Mouse (Mus musculus) embryonic facial prominence, embryonic 12.5 days (tissue): ENCODE measurements around the gene Enpp4. TPM values are rescaled to one million over a fixed set of nuclear protein-coding genes. Genes with fewer than 3 reads are reported as not detected.

Experiments
- ATAC-seq: fragments of 200-750 bp; cut with Nextera tagmentation; 2 replicates; pipeline ENCODE4 v1.8.0; 2017; ENCODE audit not compliant: insufficient number of reproducible peaks, insufficient read depth, low FRiP score, low TSS enrichment
- H3K27ac ChIP-seq: fragments of 300-500 bp; sonication (generic); 2 replicates; pipeline ENCODE4 v1.5.1; 2016; ENCODE audit warnings: mild to moderate bottlenecking
- H3K27me3 ChIP-seq: fragments of 300-500 bp; sonication (generic); 2 replicates; pipeline ENCODE4 v1.6.1; 2016; ENCODE audit warnings: mild to moderate bottlenecking, moderate library complexity
- H3K36me3 ChIP-seq: fragments of 300-500 bp; sonication (generic); 2 replicates; pipeline ENCODE4 v1.6.1; 2016; ENCODE audit warnings: mild to moderate bottlenecking
- H3K4me1 ChIP-seq: fragments of 300-500 bp; sonication (generic); 2 replicates; pipeline ENCODE4 v1.6.1; 2016
- H3K4me2 ChIP-seq: fragments of 300-500 bp; sonication (generic); replicated peaks from 2 replicates; pipeline ENCODE4 v1.6.1; 2016; ENCODE audit warnings: mild to moderate bottlenecking, moderate library complexity
- H3K4me3 ChIP-seq: fragments of 300-500 bp; sonication (generic); 2 replicates; pipeline ENCODE4 v1.5.1; 2016; ENCODE audit warnings: mild to moderate bottlenecking
- H3K9ac ChIP-seq: fragments of 300-500 bp; sonication (generic); 2 replicates; pipeline ENCODE4 v1.6.1; 2016; ENCODE audit warnings: mild to moderate bottlenecking, moderate library complexity
- H3K9me3 ChIP-seq: fragments of 300-500 bp; sonication (generic); 2 replicates; pipeline ENCODE4 v1.6.1; 2016; ENCODE audit warnings: mild to moderate bottlenecking, moderate library complexity
- WGBS: fragments of 180-500 bp; shearing (Covaris S2); methylation state at CpG from one replicate; pipeline ENCODE4 v1.1.7; 2016; 5-methylcytosine and 5-hydroxymethylcytosine counted together
- polyA plus RNA-seq: library from polyadenylated mRNA; unstranded; fragments of >200 nt; fragmentation: Nextera tagmentation; extraction: Ambion mirVana; gene quantifications from 2 replicates; pipeline ENCODE4 v1.2.1, GENCODE M21; 2016

The Enpp4 gene
- polyA plus RNA-seq, 1 experiment from 2014 or later, result 4.8 TPM

DNA sequence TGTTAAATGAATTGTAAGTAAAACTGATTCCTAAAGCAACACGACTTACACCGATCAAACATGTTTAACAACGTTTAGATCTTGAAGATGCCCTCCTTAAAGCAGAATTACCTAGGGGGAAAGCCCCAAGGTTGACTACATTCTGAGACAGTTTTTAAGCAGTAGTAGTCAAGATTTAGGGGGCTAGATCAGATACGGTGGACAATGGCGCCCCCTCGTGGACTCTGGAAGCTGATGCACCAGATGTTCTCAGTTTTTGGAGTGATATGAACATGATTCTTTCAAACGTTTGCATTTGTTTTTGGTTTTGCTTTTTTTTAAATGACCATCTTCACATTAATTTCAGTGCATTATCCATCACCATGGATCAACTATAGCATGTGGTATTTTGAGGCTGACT, 24.8 kb upstream of the Enpp4 start:
- H3K36me3 ChIP-seq, result no peaks in the 10 kb centered on the region
- no peaks in the 10 kb centered on the region for H3K9me3 ChIP-seq
- no peak overlapping the region for H3K4me3 ChIP-seq
- H3K9ac ChIP-seq, result no peak overlapping the region
- WGBS, result 14% methylated on average over 7 of the region's 7 CpGs
- no peak overlapping the region for H3K4me2 ChIP-seq
- no peaks in the 10 kb centered on the region for H3K27me3 ChIP-seq
- H3K4me1 ChIP-seq, result 0 out of 2 replicates have a peak, but pooled peaks cover 1% of the 10 kb centered on the region
- no peak overlapping the region for H3K27ac ChIP-seq
- ATAC-seq, result no peak

DNA sequence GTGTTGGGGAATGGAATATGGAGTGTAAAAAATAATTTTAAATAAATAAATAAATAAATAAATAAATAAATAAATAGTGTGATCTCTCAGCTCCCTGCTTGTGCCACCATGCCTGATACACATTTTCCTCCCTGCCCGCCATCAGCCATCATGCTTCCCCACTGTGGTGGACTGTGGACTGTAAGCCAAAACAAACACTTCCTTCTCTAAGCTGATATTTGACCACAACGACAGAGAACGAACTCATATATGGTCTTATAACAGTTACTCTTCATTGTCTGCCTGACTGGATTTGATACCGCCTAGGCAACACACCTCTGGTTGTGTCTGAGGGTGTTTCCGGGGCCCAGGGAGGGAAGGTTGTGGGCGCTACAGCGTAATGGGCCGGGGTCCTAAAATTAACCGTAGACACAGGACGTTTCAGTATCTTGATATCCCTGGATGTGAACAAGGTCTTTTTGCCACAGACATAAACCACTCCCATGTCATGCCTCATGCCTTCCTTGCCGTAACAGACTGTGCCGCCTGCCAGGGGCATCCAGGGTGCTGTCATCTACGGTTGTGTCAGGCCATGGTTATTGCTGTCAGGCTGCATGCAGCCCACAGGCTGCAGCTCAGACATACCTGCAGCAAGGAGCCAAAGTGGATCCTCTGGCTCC, 23.6 kb upstream of the Enpp4 start:
- Histone ChIP-seq H3K9ac (no peak overlapping the region), H3K4me1 (no peaks in the 10 kb centered on the region), H3K9me3 (no peaks in the 10 kb centered on the region), H3K4me2 (no peak overlapping the region), H3K36me3 (no peaks in the 10 kb centered on the region), H3K4me3 (no peak overlapping the region), H3K27me3 (no peaks in the 10 kb centered on the region), H3K27ac (no peak overlapping the region)
- 86% methylated on average over 13 of the region's 13 CpGs for WGBS
- ATAC-seq, result no peak

DNA sequence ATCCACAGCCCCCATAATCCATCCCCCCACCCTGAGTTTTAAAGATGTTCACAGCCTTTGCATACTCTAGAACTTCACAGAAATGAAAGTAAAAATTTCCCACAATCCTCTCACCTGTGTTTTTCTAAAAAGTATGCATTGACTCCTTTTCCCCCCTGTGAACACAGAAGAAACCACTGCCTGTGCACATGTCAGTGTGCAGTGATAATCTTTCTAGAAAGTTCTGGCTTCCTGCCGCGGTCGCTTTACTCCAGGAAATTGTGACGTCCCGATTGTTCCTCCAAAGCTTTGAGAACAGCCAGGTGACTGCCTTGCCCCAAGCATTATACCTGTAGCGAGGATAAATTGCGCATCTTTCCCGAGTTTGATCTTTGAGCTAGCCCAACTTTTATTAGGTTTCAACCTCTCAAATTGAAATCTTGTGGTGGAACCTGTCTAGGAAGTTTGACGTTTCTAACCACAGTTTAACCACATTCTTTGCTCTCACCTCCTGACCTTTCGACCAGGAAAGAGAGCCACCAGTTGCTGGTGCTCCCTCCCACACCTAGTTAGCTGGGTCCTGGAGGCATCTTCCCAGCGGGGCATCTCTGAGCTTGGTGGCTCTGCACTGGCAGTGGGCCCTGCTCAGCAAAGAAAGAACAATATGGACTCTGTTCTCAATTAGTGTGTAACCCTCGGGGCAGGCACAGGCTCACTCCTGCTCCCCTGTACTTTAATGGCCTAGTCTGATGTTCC, 15.9 kb upstream of the Enpp4 start:
- Histone ChIP-seq H3K4me2 (no peak overlapping the region), H3K36me3 (no peaks in the 10 kb centered on the region), H3K27ac (no peak overlapping the region), H3K9me3 (no peaks in the 10 kb centered on the region), H3K4me3 (no peak overlapping the region), H3K27me3 (no peaks in the 10 kb centered on the region), H3K9ac (no peak overlapping the region), H3K4me1 (no peaks in the 10 kb centered on the region)
- no peak for ATAC-seq
- WGBS, result 56% methylated on average over 12 of the region's 12 CpGs

DNA sequence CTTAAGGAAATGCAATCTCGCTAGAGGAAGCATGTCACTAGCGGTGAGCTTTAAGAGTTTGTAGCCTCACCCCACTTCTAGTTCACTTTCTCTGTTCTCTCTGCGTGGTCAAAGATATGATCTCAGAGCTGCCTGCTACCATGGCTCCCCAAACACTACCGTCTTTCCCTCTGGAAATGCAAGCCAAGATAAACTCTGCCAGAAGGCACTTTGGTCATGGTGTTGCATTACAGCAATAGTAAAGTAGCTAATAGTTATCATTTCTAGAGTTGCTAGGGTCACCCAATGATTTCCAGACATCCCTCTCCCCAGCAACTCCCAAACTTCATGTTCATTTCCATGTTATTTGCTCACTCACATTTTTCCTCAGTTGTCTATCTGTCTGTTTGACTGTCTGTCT, 12.6 kb upstream of the Enpp4 start:
- ATAC-seq, result no peak

DNA sequence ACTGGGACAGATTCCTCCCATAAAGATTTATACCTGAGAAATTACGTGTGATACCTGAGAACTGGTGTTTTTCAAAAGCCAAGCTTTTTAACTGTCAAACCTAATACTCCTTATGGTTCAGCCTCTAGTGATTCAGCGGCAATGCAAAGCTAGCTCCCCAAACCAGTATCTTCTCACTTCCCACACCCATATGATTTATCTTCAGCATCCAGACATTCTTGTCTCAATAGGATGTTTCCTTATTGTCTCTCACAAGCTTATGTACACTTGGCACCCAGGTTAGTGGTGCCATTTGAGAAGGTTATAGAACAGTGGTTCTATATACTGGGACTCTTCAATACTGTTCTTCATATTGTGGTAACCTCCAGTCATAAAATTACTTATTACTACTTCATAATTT, 12.1 kb upstream of the Enpp4 start:
- WGBS, result 62% methylated on average over 2 of the region's 2 CpGs
- Histone ChIP-seq H3K9me3 (no peaks in the 10 kb centered on the region), H3K4me1 (no peaks in the 10 kb centered on the region)

More for the DNA sequence above, 12.6 kb upstream of the Enpp4 start:
- Histone ChIP-seq H3K4me2 (no peak overlapping the region), H3K4me3 (no peak overlapping the region), H3K4me1 (no peaks in the 10 kb centered on the region), H3K36me3 (no peaks in the 10 kb centered on the region), H3K27me3 (no peaks in the 10 kb centered on the region), H3K9ac (no peak overlapping the region), H3K9me3 (no peaks in the 10 kb centered on the region), H3K27ac (no peak overlapping the region)
- 62% methylated on average over 4 of the region's 4 CpGs for WGBS

DNA sequence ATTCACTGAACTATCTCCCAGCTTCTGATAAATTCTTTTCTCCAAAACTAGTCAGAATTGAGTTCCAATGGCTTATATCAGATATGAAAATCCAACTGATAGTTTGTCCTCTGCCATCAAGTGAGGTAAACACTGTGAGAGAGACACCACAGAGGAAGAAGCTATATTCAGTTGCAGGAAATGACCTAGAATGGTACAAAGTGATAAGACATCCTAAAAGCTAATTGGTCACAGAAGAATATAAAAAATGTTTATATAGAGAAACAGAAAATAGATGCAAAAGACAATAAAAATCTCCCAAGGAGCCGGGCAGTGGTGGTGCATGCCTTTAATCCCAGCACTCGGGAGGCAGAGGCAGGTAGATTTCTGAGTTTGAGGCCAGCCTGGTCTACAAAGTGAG, 11.0 kb upstream of the Enpp4 start:
- H3K9ac ChIP-seq, result no peak overlapping the region
- H3K27me3 ChIP-seq, result no peaks in the 10 kb centered on the region
- H3K4me1 ChIP-seq, result no peaks in the 10 kb centered on the region
- no peak overlapping the region for H3K27ac ChIP-seq
- H3K9me3 ChIP-seq, result no peaks in the 10 kb centered on the region
- H3K4me3 ChIP-seq, result no peak overlapping the region
- no peak for ATAC-seq
- 86% methylated on average over 2 of the region's 2 CpGs for WGBS
- no peaks in the 10 kb centered on the region for H3K36me3 ChIP-seq
- no peak overlapping the region for H3K4me2 ChIP-seq

More for the DNA sequence above, 12.1 kb upstream of the Enpp4 start:
- Histone ChIP-seq H3K27me3 (no peaks in the 10 kb centered on the region), H3K9ac (no peak overlapping the region), H3K4me2 (no peak overlapping the region), H3K4me3 (no peak overlapping the region), H3K36me3 (no peaks in the 10 kb centered on the region), H3K27ac (no peak overlapping the region)
- ATAC-seq, result no peak

DNA sequence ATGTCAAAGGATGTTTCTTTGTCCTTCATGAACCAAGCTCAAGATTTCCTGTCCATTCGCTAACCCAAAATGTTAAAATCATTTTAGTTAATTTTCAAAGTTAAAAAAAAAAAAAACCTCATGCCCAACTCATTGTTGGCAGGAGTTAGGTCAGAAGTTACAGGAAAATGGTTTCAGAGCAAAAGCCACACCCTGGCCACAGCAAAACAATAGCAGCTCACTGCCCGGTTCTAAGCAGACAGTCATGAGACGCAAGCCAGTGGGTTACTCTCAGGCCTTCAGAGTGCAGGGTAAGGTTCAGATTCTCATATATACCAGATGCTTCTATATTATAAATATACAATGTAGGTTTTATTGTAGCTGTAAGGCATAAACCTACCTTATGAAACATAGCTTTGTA, 2.7 kb upstream of the Enpp4 start:
- Histone ChIP-seq H3K9me3 (no peaks in the 10 kb centered on the region), H3K4me3 (no peak overlapping the region), H3K27me3 (peaks cover 4% of the 10 kb centered on the region; the same call in 1 of the 2 replicates), H3K27ac (no peak overlapping the region), H3K9ac (no peak overlapping the region), H3K4me2 (no peak overlapping the region), H3K4me1 (peaks cover 4% of the 10 kb centered on the region; the same call in 1 of the 2 replicates), H3K36me3 (no peaks in the 10 kb centered on the region)
- WGBS, result 73% methylated on average over 3 of the region's 3 CpGs
- ATAC-seq, result no peak

DNA sequence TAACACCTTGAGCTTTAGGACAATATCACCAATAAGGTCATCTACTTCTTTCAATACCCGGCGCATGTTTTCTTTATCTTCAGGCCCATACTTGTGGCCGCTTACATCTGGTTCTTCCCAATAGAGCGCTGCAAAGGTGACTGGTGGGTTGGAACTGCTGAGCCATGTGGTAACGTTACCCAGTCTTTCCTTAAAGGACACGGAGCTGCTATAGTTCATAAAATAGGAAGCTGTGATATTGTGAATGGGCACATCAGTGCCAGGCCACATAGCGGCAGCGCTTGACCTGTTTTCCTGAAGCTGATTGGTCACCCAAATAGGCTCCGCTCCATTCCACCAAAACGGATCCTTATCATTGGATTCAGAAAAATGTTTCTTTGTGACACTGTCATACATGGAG, 3.6 kb downstream of the Enpp4 start:
- WGBS, result 93% methylated on average over 10 of the region's 10 CpGs
- peaks cover 4% of the 10 kb centered on the region; the same call in 1 of the 2 replicates for H3K4me1 ChIP-seq
- no peaks in the 10 kb centered on the region for H3K9me3 ChIP-seq
- H3K4me3 ChIP-seq, result no peak overlapping the region
- H3K36me3 ChIP-seq, result no peaks in the 10 kb centered on the region
- no peak for ATAC-seq
- no peak overlapping the region for H3K4me2 ChIP-seq
- H3K27ac ChIP-seq, result no peak overlapping the region
- H3K9ac ChIP-seq, result no peak overlapping the region
- H3K27me3 ChIP-seq, result peaks cover 3% of the 10 kb centered on the region; the same call in 1 of the 2 replicates

DNA sequence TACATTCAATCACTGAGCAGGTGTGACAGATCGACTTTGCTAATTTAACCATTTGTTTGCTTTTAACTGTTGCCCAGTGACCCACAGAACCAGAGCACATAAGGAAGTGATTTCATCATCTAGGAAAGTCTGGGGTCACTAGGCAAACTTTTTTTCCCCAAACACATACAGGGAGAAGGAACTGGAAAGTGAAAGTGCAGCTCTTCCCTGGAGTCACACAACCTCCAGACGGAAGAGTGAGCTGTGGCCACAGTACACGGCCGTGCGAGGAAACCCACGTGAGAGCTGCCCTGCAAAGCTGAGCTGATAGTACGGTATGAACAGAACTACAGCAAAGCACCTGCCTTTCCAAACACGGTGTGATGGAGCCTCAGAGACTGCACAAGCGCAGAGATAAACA, 4.7 kb downstream of the Enpp4 start:
- no peak for ATAC-seq
- H3K27me3 ChIP-seq, result no peaks in the 10 kb centered on the region
- no peak overlapping the region for H3K9ac ChIP-seq
- H3K4me1 ChIP-seq, result peaks cover 4% of the 10 kb centered on the region; the same call in 1 of the 2 replicates
- 63% methylated on average over 9 of the region's 9 CpGs for WGBS
- H3K27ac ChIP-seq, result no peak overlapping the region
- H3K4me3 ChIP-seq, result no peak overlapping the region
- no peak overlapping the region for H3K4me2 ChIP-seq
- no peaks in the 10 kb centered on the region for H3K9me3 ChIP-seq
- no peaks in the 10 kb centered on the region for H3K36me3 ChIP-seq

DNA sequence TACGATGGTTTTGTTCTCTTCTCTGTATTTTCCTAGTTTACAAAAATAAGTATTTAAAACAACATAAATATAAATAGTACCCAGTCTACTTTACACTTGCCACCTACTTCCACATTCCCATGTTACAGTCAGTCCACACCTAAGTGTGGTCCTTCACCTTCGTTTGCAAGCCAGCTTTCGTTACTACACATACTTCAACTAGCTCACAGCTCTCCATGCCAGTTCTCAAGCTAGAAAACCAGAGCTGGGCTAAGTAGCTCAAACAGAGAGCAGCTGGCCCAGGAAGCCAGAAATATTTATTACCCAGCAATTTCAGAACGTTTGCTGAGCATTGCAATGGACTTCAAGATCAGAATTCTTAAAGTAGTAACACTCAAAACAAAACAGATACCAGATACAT, 5.1 kb downstream of the Enpp4 start:
- Histone ChIP-seq H3K9ac (no peak overlapping the region), H3K27ac (no peak overlapping the region), H3K4me3 (no peak overlapping the region), H3K4me2 (no peak overlapping the region), H3K27me3 (no peaks in the 10 kb centered on the region), H3K4me1 (peaks cover 4% of the 10 kb centered on the region; the same call in 1 of the 2 replicates), H3K36me3 (no peaks in the 10 kb centered on the region), H3K9me3 (no peaks in the 10 kb centered on the region)
- WGBS, result 73% methylated on average over 4 of the region's 4 CpGs
- ATAC-seq, result no peak

DNA sequence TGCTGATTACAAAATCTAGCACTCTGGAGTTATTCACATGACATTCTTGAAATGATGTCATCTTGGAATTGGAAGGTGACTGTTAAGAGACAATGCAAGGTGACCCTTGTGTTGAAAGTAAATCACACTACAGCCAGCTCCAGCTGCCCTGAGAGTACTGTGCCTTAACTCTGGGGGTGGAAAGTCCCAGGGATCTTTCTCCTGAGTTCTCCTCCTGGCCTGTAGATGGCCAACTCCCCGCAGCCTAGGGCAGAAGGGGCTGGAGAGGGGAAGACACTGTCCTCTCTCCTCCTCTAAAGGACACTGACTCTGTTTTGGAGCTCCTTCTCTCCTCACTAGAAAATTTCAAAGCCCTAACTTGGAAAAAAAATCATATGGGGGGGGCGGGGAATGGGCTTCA, 14.1 kb downstream of the Enpp4 start:
- ATAC-seq, result no peak
- H3K36me3 ChIP-seq, result no peaks in the 10 kb centered on the region
- no peak overlapping the region for H3K4me3 ChIP-seq
- no peaks in the 10 kb centered on the region for H3K27me3 ChIP-seq
- no peaks in the 10 kb centered on the region for H3K4me1 ChIP-seq
- no peak overlapping the region for H3K27ac ChIP-seq
- no peak overlapping the region for H3K4me2 ChIP-seq
- no peak overlapping the region for H3K9ac ChIP-seq
- 43% methylated on average over 2 of the region's 2 CpGs for WGBS
- no peaks in the 10 kb centered on the region for H3K9me3 ChIP-seq

DNA sequence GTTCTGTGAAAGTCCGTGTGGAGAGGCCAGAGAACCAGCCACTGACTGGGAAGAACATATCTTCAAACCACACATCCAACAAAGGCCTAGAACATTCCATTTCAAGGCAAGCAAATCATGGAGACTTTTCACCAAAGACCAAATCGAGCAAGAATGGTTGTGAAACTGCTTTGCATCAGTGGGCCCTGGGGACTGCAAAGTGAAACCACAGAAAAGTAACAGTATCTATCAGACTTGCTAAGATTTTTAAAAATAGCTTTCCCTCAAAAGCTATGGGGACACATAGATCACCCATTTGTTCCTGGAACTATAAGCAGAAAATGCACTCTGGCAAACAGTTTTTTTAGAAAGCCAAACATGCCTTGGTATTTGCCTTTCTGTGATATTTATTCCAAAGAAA, 14.7 kb downstream of the Enpp4 start:
- Histone ChIP-seq H3K9me3 (no peaks in the 10 kb centered on the region), H3K4me1 (no peaks in the 10 kb centered on the region), H3K4me2 (no peak overlapping the region), H3K36me3 (no peaks in the 10 kb centered on the region), H3K9ac (no peak overlapping the region), H3K27me3 (no peaks in the 10 kb centered on the region), H3K27ac (no peak overlapping the region), H3K4me3 (no peak overlapping the region)
- WGBS, result 61% methylated on average over 2 of the region's 2 CpGs
- ATAC-seq, result no peak
